Mouse (Mus musculus) right cerebral cortex, postnatal 10 days (tissue): ENCODE measurements around the gene Dlg5.

Experiments
- DNase-seq, 2 experiments: peaks; one replicate each; pipeline ENCODE4 v3.0.0; 2021; ENCODE audit warnings: low spot score in 2 of 2

Gene Dlg5

DNA sequence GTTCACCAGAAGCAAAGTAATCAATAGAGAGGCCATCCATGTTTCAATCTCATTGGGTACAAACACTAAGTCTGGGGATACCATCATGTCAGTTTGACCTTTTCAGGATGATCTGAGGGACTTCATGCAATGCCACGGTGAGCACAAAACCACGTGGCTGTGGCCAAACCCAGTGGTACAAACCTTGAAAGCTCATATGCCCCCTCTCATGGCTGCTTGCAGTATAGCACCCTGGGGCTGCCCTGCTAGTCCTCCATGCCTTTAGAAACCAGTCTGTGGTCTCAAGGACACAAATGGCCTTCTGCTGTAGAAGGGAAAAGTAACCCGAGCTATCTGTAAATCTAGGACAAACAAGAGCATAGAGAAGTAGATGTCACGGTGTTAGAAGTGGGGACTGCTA, 113.6 kb downstream of the Dlg5 start:
- DNase-seq, result peak in 1 of 2 experiments; percentile 41

DNA sequence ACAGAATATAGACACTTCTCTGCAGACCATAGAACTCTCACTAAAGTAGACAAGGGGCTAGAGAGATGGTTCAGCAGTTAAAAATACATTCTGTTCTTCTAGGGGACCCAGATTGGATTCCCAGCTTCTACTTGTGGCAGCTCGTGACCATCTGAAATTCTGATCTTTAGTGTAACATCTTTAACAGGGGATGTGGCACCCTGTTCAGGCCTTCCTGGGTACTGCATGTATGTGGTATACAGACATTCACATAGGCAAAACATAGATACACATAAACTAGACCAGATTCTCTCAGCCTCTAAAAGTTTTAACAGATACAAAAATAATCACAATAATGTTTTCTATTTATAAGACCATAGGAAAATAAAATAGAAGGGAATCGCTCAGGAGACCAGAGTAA, 120.7 kb downstream of the Dlg5 start:
- DNase-seq, result no peak

DNA sequence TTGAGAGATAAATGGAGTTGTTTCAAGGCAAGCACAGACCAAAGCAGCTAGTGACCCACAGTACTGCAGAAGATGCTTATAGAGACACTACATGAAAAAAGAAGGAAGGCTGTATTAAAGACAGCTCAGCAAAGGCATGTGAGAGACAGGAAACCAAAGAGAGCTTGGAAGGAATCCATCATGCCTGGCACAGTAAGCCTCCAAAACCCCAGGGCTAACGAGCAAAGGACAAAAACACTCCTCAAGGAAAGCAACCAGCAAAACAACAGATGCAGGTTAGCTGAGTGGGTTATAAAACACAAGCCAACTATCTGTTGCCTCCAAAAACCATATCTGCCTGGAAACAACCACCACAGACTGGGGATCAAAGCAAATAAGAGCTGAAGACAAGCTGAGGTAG, 121.5 kb downstream of the Dlg5 start:
- DNase-seq, result no peak

DNA sequence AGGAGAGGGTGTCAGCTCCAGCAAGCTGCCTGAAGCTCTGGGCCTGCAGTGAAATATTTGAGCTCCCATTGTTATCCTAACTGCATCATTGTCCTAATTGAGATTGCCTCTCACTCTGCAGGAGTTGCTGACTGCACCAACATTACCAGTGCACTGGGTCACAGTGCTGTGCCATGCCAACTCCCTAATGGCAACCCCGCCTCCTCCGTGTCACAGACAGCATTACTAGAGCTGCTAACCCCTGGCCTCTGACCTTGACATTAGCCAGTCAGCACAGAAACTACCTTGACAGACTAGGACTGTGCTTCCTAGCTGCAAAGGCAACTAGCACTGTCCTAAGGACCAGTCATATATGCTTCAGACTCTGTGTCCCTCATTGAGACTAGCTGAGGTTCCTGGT, 139.0 kb downstream of the Dlg5 start:
- DNase-seq, result no peak

DNA sequence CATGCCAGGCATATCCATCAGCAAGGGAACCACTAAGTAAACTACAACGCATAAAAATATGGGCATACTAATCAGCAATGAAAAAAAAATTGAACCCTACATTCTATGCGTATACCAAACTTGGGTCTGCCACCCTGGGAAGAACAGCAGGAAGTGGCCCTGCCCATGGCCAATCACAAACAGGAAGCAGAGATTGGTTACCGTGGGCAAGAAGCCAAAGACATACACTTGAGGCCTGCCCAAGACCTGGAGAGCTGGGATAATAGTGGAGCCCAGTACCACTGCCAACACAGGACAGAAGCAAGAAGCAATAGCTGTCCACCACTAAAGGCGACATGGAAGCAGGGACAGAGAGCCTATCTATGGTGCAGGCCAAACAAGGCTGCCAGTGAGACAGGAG, 146.9 kb downstream of the Dlg5 start:
- DNase-seq, result no peak

GRCm38 (mm10) chr14:24094656-24095055, 151.1 kb downstream of the Dlg5 start:
- no peak for DNase-seq

DNA sequence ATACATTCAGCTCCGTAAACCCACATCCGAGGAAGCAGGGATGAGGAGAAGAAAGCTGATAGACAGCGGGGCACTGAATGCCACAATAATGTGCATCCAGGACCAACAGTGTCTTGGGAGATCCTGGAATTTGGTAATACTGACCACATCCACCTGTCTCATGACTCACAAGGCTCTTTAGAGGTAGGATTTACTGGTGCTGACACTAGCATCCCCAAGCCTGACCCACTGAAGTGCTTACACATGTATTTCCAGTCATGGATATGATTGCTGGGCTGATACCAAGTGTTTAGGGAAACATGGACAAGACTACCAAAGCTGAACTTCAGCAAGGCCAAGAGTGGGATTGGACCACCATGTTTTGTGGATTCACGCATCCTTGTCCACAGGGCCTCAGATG, 152.5 kb downstream of the Dlg5 start:
- no peak for DNase-seq

- DNase-seq, result no peak
Observed at GRCm38 (mm10) chr14:24092391-24092790, 153.3 kb downstream of the Dlg5 start.

DNA sequence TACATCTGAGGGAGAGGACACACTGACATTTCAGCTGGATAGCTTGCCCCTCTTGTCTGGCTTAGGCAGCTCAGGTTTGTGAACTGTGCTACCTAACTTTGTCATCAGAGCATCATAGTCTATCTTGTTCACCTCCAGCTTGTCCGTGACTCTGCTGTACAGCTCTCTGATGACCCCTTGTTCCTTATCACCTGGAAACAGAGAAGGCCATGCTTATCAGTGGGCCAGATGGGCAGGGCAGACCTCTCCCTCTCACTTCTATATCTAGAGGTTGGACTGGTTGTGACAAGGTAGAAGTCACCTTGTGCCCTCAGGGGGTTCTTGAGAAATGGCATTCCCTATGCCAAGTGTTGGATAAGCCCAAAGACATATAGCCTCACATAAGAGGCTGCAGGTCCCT, 154.9 kb downstream of the Dlg5 start:
- no peak for DNase-seq

DNA sequence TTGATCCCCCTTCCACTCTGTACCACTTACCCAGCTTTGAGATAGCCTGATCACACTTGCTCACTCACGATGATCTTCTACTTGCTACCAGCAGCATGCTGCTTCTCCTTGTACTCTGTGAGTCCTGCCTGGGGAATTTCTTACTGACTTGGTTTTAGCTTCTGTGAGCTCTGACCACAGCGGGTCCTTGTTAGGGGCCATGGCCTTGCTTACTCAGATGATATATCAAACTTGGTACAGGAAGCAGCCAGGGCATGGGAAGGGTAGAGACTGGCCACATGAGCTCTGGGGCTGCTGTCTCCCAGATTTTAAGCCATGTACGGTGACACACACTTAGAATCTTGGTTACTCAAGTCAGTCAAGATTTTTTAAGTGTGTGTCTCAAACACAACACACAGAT, 156.5 kb downstream of the Dlg5 start:
- peak in 1 of 2 experiments; percentile 6 for DNase-seq

GRCm38 (mm10) chr14:24087430-24087829, 158.3 kb downstream of the Dlg5 start:
- DNase-seq, result no peak

DNA sequence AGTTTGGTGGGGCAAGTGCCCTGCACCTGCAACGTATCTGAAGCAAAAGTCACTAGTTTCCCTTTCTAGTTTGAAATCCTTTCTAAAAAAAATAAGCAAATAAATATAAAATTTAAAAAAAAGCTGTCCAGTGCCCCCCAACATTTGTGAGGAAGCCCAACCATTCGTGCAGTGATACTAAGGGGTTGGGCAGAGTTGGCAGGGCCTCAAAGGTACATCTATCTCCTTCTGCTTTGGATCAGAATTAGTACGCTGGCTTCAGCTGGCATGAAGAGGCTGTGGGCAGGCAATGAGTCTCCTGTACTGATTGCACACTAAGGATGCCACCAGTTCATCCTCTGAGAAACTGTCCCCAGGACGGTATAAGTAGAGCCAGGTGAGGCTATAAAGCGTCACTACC, 159.2 kb downstream of the Dlg5 start:
- DNase-seq, result no peak
